Mouse (Mus musculus): ENCODE measurements around the gene Knstrn.

Knstrn gene

GRCm38 (mm10) chr2:118813981-118814836 lies at the start of gene Knstrn:
Gene Knstrn (plus strand): TSS chr2:118814003.
- peak; percentile 93 to 94 for DNase-seq

DNA sequence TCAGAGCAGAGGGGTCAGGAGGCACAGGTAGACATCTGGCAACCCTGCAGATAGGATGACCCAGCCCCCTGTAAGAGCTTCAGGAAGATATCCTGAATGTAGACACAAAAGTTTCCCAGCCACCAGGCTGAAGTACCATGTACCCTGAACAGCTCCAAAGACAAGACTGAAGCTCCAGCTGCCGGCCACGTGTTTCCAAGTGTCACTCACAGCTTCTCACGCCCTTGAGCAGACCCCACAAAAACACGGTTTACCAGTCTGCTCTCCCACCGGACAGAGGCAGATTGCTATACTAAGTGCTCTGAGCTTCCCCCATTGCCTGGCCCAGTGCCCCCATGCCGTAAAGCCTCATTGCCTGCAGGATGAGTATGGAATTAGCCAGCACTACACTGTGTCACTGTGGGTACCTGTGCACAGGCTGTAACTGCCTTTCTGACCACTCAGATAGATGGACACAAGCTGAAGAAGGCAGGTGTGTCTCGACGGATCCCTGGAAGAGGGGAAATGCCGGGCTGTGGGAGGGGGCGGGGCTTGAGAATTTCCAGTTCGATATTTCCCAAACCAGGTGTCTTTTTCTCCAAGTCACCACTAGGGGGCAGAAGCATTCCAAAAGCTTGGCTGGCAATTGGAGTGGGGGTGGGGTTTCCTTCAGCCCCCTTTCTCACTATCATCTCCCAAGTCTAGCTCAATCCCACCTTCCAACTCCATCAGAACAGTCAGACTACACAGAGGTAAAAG lies 49.5 kb upstream of the Knstrn start:
- peak; percentile 46 to 66 for DNase-seq

GRCm38 (mm10) chr2:118764875-118765274 lies 48.9 kb upstream of the Knstrn start:
- no peak for DNase-seq

DNA sequence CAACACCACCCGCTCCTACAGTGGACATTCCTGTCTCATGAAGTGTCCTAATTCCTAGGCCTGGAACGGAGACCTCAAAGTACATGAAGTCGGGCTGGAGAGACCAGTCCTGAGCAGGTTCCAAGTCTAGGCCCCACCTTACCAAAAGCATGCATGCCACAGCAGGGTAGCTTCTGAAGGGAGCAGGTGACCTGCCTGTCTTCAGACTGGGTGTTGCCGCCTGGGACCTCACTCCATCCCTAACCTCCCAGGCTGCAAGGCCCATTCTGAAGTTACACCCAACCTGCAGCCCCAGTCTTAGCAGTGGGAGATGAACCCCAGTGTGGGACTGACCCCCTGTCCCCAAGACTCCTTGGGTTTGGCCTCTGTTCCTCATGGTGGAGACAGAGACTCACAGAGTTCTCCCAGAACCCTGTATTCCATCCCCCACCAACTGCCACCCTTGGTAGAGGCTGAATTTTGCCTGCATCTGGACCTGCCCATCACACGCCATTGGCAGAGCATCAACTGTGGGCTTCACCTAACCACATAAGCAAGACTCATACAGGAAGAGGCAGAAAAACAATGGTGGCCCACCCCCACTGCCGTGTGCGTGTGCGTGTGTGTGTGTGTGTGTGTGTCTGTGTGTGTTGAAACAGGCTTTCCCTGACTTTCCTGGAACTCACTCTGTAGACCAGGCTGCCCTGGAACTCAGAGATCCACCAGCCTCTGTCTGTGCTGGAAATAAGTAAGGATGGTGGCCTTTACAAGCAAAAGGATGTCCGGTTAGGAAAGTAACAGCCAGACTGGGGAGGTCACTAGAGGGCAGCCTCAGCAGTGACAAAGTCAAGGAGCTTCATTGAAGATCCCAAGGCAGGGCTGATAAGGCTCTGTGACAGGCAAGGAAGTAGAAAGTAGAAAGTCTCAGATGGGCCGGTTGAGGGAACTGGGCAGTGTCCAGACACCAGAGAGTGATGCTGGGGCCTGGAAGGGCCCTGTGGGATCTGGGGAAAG lies 47.5 kb upstream of the Knstrn start:
- DNase-seq = peak in 1 of 2 experiments; percentile 40

DNA sequence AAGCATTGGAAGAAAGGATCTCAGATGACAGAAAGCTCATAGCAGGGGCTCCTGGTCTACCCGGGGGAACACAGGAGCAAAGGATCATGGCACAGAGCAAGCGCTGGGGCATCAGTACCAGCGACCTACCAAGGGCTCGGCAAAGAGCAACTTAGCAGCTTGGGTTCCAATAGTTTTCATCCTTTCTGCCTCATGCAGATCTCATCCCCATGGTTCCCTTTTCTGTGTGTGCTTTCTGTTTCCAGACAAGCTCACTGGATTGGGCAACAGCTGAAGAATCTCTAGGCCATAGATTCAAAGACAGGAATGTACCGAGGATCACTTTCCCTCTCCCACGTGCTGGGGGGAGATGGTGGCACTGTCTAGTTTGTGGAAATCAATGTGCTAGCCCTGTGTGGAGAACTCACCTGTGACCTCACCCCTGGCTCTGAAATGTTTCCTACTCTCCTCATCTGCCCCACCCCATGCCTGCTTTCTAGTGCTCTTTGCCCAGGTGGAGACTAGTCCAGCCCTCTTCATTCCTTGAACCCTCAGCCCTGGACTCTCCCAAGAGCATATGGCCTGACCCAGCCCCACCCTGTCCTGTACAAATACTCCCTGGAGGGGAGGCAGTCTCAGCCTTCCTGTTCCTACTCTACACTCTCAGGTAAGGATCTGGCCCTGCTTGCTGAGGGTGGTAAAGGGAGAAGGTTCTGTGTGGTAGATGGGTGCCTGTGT lies 41.5 kb upstream of the Knstrn start, which contains the start of gene Phgr1:
Gene Phgr1 (plus strand): TSS at position 612 of the 717 bp plus-strand sequence.
- no peak for DNase-seq

DNA sequence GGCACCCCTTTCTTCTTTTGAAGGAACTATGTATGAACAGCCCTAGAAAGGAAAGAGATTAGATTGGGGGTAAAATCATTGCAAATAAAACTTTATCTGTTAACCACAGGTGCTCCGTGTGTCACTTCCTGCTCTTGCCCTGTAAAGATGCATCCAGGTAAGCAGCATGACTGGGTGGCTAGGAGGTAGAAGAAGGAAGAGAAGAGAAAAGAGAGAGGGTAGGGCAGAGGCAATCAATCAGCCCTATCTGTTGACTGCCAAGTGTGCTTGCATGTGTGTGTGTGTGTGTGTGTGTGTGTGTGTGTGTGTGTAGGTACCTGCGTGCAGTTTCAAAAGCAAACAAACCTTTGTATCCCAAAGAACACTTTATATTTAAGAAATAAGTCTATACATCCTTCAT lies 39.3 kb upstream of the Knstrn start:
- no peak for DNase-seq

DNA sequence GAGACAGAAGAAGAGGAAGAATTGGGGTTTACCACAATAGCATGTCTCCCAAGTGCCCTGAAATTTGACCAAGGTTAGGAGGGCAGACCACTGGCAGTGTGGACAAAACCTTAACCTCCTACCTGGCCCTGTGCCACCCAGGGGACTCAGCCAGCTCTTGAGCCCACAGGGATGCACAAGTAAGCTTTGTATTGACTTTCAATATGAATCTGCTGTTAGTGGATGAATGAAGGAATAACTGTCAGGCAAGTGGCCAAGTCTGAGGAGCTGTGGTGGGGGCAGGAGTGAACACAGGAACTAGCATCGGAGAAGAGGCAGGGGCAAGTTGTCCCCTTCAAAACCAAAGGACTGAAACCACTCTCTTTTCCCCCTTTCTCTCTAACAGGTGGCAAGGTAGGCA lies 38.4 kb upstream of the Knstrn start:
- DNase-seq = no peak

DNA sequence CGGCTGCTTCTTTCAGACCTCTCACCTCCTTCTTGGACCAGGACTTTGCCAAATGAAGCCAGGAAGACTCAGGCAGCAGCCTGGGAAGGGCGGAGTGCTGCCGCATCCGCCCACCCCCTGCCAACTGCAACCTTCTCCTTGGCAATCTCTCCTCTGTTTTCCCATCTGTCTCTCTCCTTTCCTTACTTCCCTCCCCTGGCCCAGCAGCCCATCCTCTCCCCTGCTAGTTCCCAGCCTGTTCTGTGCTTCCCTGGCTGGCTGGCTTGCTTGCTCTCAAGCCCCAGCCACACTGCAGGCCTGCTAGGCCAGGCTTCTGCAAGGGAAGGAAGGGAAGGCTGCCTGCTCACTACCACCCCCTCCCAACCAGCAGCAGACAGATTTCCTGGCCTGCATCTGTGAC lies 38.0 kb upstream of the Knstrn start:
- DNase-seq = no peak

DNA sequence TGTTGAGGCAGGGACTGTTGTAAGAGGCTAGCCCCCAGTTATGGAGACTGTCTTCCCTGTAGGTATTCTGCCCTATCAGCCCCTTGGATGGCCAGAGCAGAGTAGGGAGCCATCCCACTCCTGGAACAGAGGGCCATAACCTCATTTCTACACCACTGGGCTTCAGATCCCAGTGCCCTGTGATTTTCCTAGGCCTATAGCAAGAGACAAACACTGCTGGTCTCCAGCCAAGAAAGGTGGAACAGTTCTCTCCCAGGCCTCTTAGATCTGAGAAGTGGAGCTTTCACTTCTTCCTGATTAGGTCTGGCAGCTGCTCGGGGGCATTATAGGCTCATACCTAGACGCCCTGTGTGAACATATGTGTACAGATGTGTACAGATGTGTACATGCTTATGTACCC lies 37.5 kb upstream of the Knstrn start:
- no peak for DNase-seq

- DNase-seq = peak in 1 of 2 experiments; percentile 20
Measured at GRCm38 (mm10) chr2:118778418-118778817, 35.4 kb upstream of the Knstrn start.

DNA sequence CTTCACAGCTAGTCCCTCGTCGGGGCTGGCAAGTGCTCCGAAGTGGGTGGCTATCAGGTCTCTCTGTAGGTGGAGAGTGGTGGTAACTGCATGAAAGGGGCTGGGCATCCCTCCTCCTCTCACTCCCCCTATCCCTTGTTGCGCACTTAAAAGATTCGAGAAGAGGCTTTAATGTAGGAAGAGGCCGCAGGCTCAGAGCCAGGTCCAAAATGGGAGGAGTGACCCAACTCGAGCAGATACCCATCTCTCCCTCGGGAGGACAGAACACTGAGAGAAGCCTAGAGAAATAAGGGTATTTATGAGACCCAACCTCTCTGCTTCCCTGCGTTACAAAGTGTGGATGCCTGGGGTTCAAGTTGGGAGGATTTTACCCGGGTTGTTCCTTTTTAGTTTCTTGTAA lies 34.7 kb upstream of the Knstrn start:
- no peak for DNase-seq

GRCm38 (mm10) chr2:118779504-118780480 lies 34.0 kb upstream of the Knstrn start, which contains the start of gene Disp2:
Gene Disp2 (plus strand): TSS chr2:118779719.
- peak; percentile 95 to 96 for DNase-seq

DNA sequence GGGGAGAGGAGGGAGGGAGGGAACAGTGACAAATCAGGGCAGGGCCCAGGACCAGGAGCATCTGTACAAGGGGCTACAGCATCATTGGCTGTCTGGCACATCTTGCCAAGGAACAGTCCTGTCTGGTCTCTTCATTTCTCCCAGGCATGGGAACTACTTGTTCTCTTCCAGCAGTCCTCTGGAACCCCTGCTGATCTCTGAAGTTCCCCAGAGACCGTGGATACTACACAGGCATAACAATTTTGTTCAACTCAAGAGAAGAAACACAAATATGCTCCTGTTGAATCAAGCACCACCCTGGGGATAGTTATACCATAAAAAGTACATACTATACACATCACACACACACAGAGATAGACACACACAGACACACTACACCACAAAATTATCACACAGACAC lies 32.7 kb upstream of the Knstrn start:
- no peak for DNase-seq

GRCm38 (mm10) chr2:118782303-118782702 lies 31.5 kb upstream of the Knstrn start:
- DNase-seq = no peak

GRCm38 (mm10) chr2:118783093-118783492 lies 30.7 kb upstream of the Knstrn start:
- no peak for DNase-seq

- no peak for DNase-seq
Measured at GRCm38 (mm10) chr2:118783663-118784062, 30.1 kb upstream of the Knstrn start.

- no peak for DNase-seq
Measured at GRCm38 (mm10) chr2:118786525-118786924, 27.3 kb upstream of the Knstrn start.

- DNase-seq = no peak
Measured at GRCm38 (mm10) chr2:118789501-118789900, 24.3 kb upstream of the Knstrn start.

GRCm38 (mm10) chr2:118790221-118790550 lies 23.6 kb upstream of the Knstrn start:
- no peak for DNase-seq
